Mouse (Mus musculus): ENCODE data around the gene Gm7849. TPM values are rescaled to one million over a fixed set of nuclear protein-coding genes. Genes with fewer than 3 reads are reported as not detected.
"Not testable (repeated sequence)": the region's sequence is repeated elsewhere in the genome, so short reads cannot be mapped to it uniquely, and the experiment has no call there.

Gm7849 gene
- not detected for total RNA-seq (2021)

GRCm38 (mm10) chr8:21456460-21456859 is at the start of gene Gm7849:
Gm7849 (minus strand) TSS chr8:21456560.
- intact Hi-C loops (cut with DNase I); DNase-seq: not testable (repeated sequence)

GRCm38 (mm10) chr8:21427111-21427510 is 29.2 kb downstream of the Gm7849 start, which contains the start of gene Defa36:
Defa36 (plus strand) TSS chr8:21427411.
- DNase-seq; intact Hi-C loops (cut with DNase I): not testable (repeated sequence)

Other genes starting within 250 kb of the Gm7849 start
- gene Gm15292, start 206.8 kb downstream of the Gm7849 start, total RNA-seq (2021) = not detected
- not detected for gene Defa27, start 141.0 kb downstream of the Gm7849 start, total RNA-seq (2021)
- not detected for gene Defa29, start 129.5 kb downstream of the Gm7849 start, total RNA-seq (2021)
- gene Defa2, start 78.0 kb downstream of the Gm7849 start, total RNA-seq (2021) = not detected
- not detected for gene Defa33, start 64.7 kb downstream of the Gm7849 start, total RNA-seq (2021)
- not detected for gene Defa36, start 29.1 kb downstream of the Gm7849 start, total RNA-seq (2021)
- not detected for gene Defa20, start 52.7 kb upstream of the Gm7849 start, total RNA-seq (2021)
- gene Defa32, start 72.5 kb upstream of the Gm7849 start, total RNA-seq (2021) = not detected
- gene Defa37, start 108.8 kb upstream of the Gm7849 start, total RNA-seq (2021) = not detected
- gene Defa28, start 126.4 kb upstream of the Gm7849 start, total RNA-seq (2021) = not detected
- gene Gm7861, start 137.9 kb upstream of the Gm7849 start, total RNA-seq (2021) = not detected
- gene Defa26, start 161.6 kb upstream of the Gm7849 start, total RNA-seq (2021) = not detected
- gene Defa17, start 199.2 kb upstream of the Gm7849 start, total RNA-seq (2021) = not detected
- not detected for gene Defa34, start 209.2 kb upstream of the Gm7849 start, total RNA-seq (2021)
- gene AY761184, start 247.1 kb upstream of the Gm7849 start, total RNA-seq (2021) = not detected